Comparison of ENCODE assay signal across 16 mouse cellular contexts in the genomic region with DNA sequence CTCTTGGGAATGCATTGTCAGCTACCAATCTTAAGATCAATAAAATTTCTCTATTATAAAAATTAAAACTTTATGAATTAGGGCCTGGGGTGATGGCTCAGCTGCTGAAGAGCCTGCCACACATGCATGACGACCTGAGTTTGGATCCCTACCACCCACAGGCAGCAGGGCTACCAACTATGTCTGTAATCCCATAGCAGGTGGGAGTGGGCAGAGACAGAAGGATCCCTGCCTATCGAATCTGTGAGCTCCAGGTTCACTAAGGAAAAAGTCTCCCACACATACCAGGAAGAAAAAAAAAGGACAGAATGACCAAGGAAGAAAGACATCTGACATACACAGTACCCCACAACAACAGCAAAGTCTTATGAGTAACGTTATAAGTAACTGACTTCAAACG.
"Had no signal": no experiment of that assay in that cellular context is flagged by ENCODE, and none has a peak within 500 bp of the region (broad histone marks: within the 10 kb centered on the region; RNA-seq: fewer than 3 reads in every experiment).

No protein-coding gene starts in this region.

- H3K27ac ChIP-seq: macrophage; midbrain, embryonic 13.5 days; midbrain, embryonic 15.5 days; neural tube, embryonic 12.5 days; stomach, embryonic 15.5 days; stomach, postnatal 0 days had no signal

- H3K9me3 ChIP-seq: megakaryocyte, embryonic 14.5 days; midbrain, embryonic 13.5 days; midbrain, embryonic 15.5 days; neural tube, embryonic 12.5 days; stomach, embryonic 15.5 days had no signal

- H3K4me3 ChIP-seq: megakaryocyte, embryonic 14.5 days; midbrain, embryonic 13.5 days; midbrain, embryonic 15.5 days; neural tube, embryonic 12.5 days; stomach, embryonic 15.5 days had no signal

- H3K4me1 ChIP-seq: neural tube, embryonic 12.5 days; stomach, embryonic 15.5 days had no signal

- H3K9ac ChIP-seq: liver, postnatal 0 days; lung, embryonic 14.5 days; midbrain, embryonic 13.5 days; midbrain, embryonic 15.5 days; neural tube, embryonic 12.5 days; stomach, embryonic 15.5 days had no signal

- H3K27me3 ChIP-seq: megakaryocyte, embryonic 14.5 days; midbrain, embryonic 13.5 days; midbrain, embryonic 15.5 days; neural tube, embryonic 12.5 days; stomach, embryonic 15.5 days had no signal

- H3K4me2 ChIP-seq: lung, embryonic 14.5 days; midbrain, embryonic 11.5 days; midbrain, embryonic 13.5 days; midbrain, embryonic 15.5 days; neural tube, embryonic 12.5 days; stomach, embryonic 15.5 days had no signal

- ATAC-seq: liver, postnatal 0 days; midbrain, embryonic 13.5 days; midbrain, embryonic 15.5 days had no signal

- DNase-seq: liver, postnatal 0 days; lung, postnatal 14 days; lung, postnatal 36 days; right cerebral cortex, postnatal 14 days; thymus, adult 2 months; thymus, postnatal 25 days; thymus, postnatal 4 days had no signal
